Mouse (Mus musculus): ENCODE results near the gene Tgfb1. TPM values are rescaled to one million over a fixed set of nuclear protein-coding genes. Genes with fewer than 3 reads are reported as not detected.

Gene Tgfb1
- 1.4 and 1.8 TPM in 2 replicates for polyA plus RNA-seq (2015; fragmentation: Nextera tagmentation; extraction: Ambion mirVana)

GRCm38 (mm10) chr7:25686680-25687531, at the start of gene Tgfb1:
TSS of gene Tgfb1 (plus strand) at chr7:25687002.
- peak; percentile 54 for ATAC-seq
- Histone ChIP-seq H3K36me3 (ENCODE audit: control insufficient read depth, insufficient read depth, low read length) (no peaks in the 10 kb centered on the region), H3K27me3 (replicated peaks; ENCODE audit: control insufficient read depth, insufficient read depth, low read length) (no peaks in the 10 kb centered on the region; the same call in 1 of the 2 replicates), H3K27ac (ENCODE audit: low read length) (peak within 1 kb of the TSS; percentile 77), H3K9me3 (ENCODE audit: control insufficient read depth, low read length) (no peaks in the 10 kb centered on the region), H3K9ac (ENCODE audit: low read depth, low read length) (peak within 1 kb of the TSS; percentile 90), H3K4me1 (ENCODE audit: control insufficient read depth, insufficient read depth, low read length) (peaks cover 27% of the 10 kb centered on the region), H3K4me3 (ENCODE audit: low read length) (peak within 1 kb of the TSS; percentile 75), H3K4me2 (ENCODE audit: low read depth, low read length) (peak within 1 kb of the TSS; percentile 99)
- WGBS: under 1% methylated on average over 67 of the region's 69 CpGs

- WGBS: 92% methylated on average over 5 of the region's 5 CpGs
- no peak overlapping the region for H3K4me3 ChIP-seq (ENCODE audit: low read length)
- peaks cover 3% of the 10 kb centered on the region; the same call in 1 of the 2 replicates for H3K36me3 ChIP-seq (ENCODE audit: control insufficient read depth, insufficient read depth, low read length)
- no peak overlapping the region for H3K4me2 ChIP-seq (ENCODE audit: low read depth, low read length)
- no peak overlapping the region for H3K9ac ChIP-seq (ENCODE audit: low read depth, low read length)
- no peak for ATAC-seq
- H3K27ac ChIP-seq (ENCODE audit: low read length): no peak overlapping the region
- no peaks in the 10 kb centered on the region for H3K4me1 ChIP-seq (ENCODE audit: control insufficient read depth, insufficient read depth, low read length)
- no peaks in the 10 kb centered on the region for H3K27me3 ChIP-seq (replicated peaks; ENCODE audit: control insufficient read depth, insufficient read depth, low read length)
- H3K9me3 ChIP-seq (ENCODE audit: control insufficient read depth, low read length): no peaks in the 10 kb centered on the region
Observed at GRCm38 (mm10) chr7:25637099-25637498, 49.7 kb upstream of the Tgfb1 start.

- no peak for ATAC-seq
- H3K27ac ChIP-seq (ENCODE audit: low read length): no peak overlapping the region
- H3K36me3 ChIP-seq (ENCODE audit: control insufficient read depth, insufficient read depth, low read length): peaks cover 3% of the 10 kb centered on the region; the same call in 1 of the 2 replicates
- no peaks in the 10 kb centered on the region for H3K27me3 ChIP-seq (replicated peaks; ENCODE audit: control insufficient read depth, insufficient read depth, low read length)
- 90% methylated on average over 4 of the region's 4 CpGs for WGBS
- no peaks in the 10 kb centered on the region for H3K4me1 ChIP-seq (ENCODE audit: control insufficient read depth, insufficient read depth, low read length)
- no peak overlapping the region for H3K4me3 ChIP-seq (ENCODE audit: low read length)
- no peak overlapping the region for H3K4me2 ChIP-seq (ENCODE audit: low read depth, low read length)
- no peak overlapping the region for H3K9ac ChIP-seq (ENCODE audit: low read depth, low read length)
- H3K9me3 ChIP-seq (ENCODE audit: control insufficient read depth, low read length): no peaks in the 10 kb centered on the region
Observed at GRCm38 (mm10) chr7:25639754-25640153, 47.0 kb upstream of the Tgfb1 start.

- WGBS: 84% methylated on average over 10 of the region's 10 CpGs
- no peak overlapping the region for H3K9ac ChIP-seq (ENCODE audit: low read depth, low read length)
- H3K27me3 ChIP-seq (replicated peaks; ENCODE audit: control insufficient read depth, insufficient read depth, low read length): no peaks in the 10 kb centered on the region
- H3K4me2 ChIP-seq (ENCODE audit: low read depth, low read length): no peak overlapping the region
- H3K4me1 ChIP-seq (ENCODE audit: control insufficient read depth, insufficient read depth, low read length): no peaks in the 10 kb centered on the region
- no peak for ATAC-seq
- H3K36me3 ChIP-seq (ENCODE audit: control insufficient read depth, insufficient read depth, low read length): no peaks in the 10 kb centered on the region
- H3K4me3 ChIP-seq (ENCODE audit: low read length): no peak overlapping the region
- no peak overlapping the region for H3K27ac ChIP-seq (ENCODE audit: low read length)
- no peaks in the 10 kb centered on the region for H3K9me3 ChIP-seq (ENCODE audit: control insufficient read depth, low read length)
Observed at GRCm38 (mm10) chr7:25644136-25644535, 42.7 kb upstream of the Tgfb1 start.

- Histone ChIP-seq H3K27ac (ENCODE audit: low read length) (no peak overlapping the region), H3K9me3 (ENCODE audit: control insufficient read depth, low read length) (no peaks in the 10 kb centered on the region), H3K9ac (ENCODE audit: low read depth, low read length) (no peak overlapping the region), H3K36me3 (ENCODE audit: control insufficient read depth, insufficient read depth, low read length) (no peaks in the 10 kb centered on the region), H3K4me1 (ENCODE audit: control insufficient read depth, insufficient read depth, low read length) (no peaks in the 10 kb centered on the region), H3K4me3 (ENCODE audit: low read length) (no peak overlapping the region), H3K27me3 (replicated peaks; ENCODE audit: control insufficient read depth, insufficient read depth, low read length) (no peaks in the 10 kb centered on the region), H3K4me2 (ENCODE audit: low read depth, low read length) (no peak overlapping the region)
- ATAC-seq: no peak
- WGBS: 85% methylated on average over 4 of the region's 4 CpGs
Observed at GRCm38 (mm10) chr7:25644631-25645030, 42.2 kb upstream of the Tgfb1 start.

GRCm38 (mm10) chr7:25645074-25645473, 41.7 kb upstream of the Tgfb1 start:
- ATAC-seq: no peak
- Histone ChIP-seq H3K27me3 (replicated peaks; ENCODE audit: control insufficient read depth, insufficient read depth, low read length) (no peaks in the 10 kb centered on the region), H3K4me1 (ENCODE audit: control insufficient read depth, insufficient read depth, low read length) (no peaks in the 10 kb centered on the region), H3K27ac (ENCODE audit: low read length) (no peak overlapping the region), H3K9ac (ENCODE audit: low read depth, low read length) (no peak overlapping the region; the same call in 1 of the 2 replicates), H3K36me3 (ENCODE audit: control insufficient read depth, insufficient read depth, low read length) (no peaks in the 10 kb centered on the region), H3K9me3 (ENCODE audit: control insufficient read depth, low read length) (no peaks in the 10 kb centered on the region), H3K4me3 (ENCODE audit: low read length) (no peak overlapping the region), H3K4me2 (ENCODE audit: low read depth, low read length) (no peak overlapping the region)
- WGBS: 68% methylated on average over 14 of the region's 14 CpGs

GRCm38 (mm10) chr7:25647574-25648123, 39.2 kb upstream of the Tgfb1 start:
- Histone ChIP-seq H3K9ac (ENCODE audit: low read depth, low read length) (no peak overlapping the region), H3K4me1 (ENCODE audit: control insufficient read depth, insufficient read depth, low read length) (no peaks in the 10 kb centered on the region), H3K27me3 (replicated peaks; ENCODE audit: control insufficient read depth, insufficient read depth, low read length) (no peaks in the 10 kb centered on the region), H3K9me3 (ENCODE audit: control insufficient read depth, low read length) (no peaks in the 10 kb centered on the region), H3K4me3 (ENCODE audit: low read length) (no peak overlapping the region), H3K4me2 (ENCODE audit: low read depth, low read length) (no peak overlapping the region), H3K27ac (ENCODE audit: low read length) (no peak overlapping the region), H3K36me3 (ENCODE audit: control insufficient read depth, insufficient read depth, low read length) (no peaks in the 10 kb centered on the region)
- ATAC-seq: no peak
- WGBS: 52% methylated on average over 5 of the region's 5 CpGs

GRCm38 (mm10) chr7:25649839-25650238, 37.0 kb upstream of the Tgfb1 start:
- Histone ChIP-seq H3K36me3 (ENCODE audit: control insufficient read depth, insufficient read depth, low read length) (no peaks in the 10 kb centered on the region), H3K27ac (ENCODE audit: low read length) (no peak overlapping the region), H3K9ac (ENCODE audit: low read depth, low read length) (no peak overlapping the region), H3K4me2 (ENCODE audit: low read depth, low read length) (no peak overlapping the region), H3K4me1 (ENCODE audit: control insufficient read depth, insufficient read depth, low read length) (no peaks in the 10 kb centered on the region), H3K9me3 (ENCODE audit: control insufficient read depth, low read length) (no peaks in the 10 kb centered on the region), H3K27me3 (replicated peaks; ENCODE audit: control insufficient read depth, insufficient read depth, low read length) (no peaks in the 10 kb centered on the region), H3K4me3 (ENCODE audit: low read length) (no peak overlapping the region)
- 73% methylated on average over 5 of the region's 5 CpGs for WGBS
- ATAC-seq: no peak

- H3K9ac ChIP-seq (ENCODE audit: low read depth, low read length): no peak overlapping the region
- H3K4me1 ChIP-seq (ENCODE audit: control insufficient read depth, insufficient read depth, low read length): no peaks in the 10 kb centered on the region
- H3K27me3 ChIP-seq (replicated peaks; ENCODE audit: control insufficient read depth, insufficient read depth, low read length): no peaks in the 10 kb centered on the region
- WGBS: 85% methylated on average over 8 of the region's 8 CpGs
- no peaks in the 10 kb centered on the region for H3K36me3 ChIP-seq (ENCODE audit: control insufficient read depth, insufficient read depth, low read length)
- H3K4me2 ChIP-seq (ENCODE audit: low read depth, low read length): no peak overlapping the region
- no peak overlapping the region for H3K27ac ChIP-seq (ENCODE audit: low read length)
- ATAC-seq: no peak
- H3K4me3 ChIP-seq (ENCODE audit: low read length): no peak overlapping the region
- no peaks in the 10 kb centered on the region for H3K9me3 ChIP-seq (ENCODE audit: control insufficient read depth, low read length)
Observed at GRCm38 (mm10) chr7:25651281-25651680, 35.5 kb upstream of the Tgfb1 start.
